ENCODE assay signal across 15 mouse cellular contexts in the genomic region with DNA sequence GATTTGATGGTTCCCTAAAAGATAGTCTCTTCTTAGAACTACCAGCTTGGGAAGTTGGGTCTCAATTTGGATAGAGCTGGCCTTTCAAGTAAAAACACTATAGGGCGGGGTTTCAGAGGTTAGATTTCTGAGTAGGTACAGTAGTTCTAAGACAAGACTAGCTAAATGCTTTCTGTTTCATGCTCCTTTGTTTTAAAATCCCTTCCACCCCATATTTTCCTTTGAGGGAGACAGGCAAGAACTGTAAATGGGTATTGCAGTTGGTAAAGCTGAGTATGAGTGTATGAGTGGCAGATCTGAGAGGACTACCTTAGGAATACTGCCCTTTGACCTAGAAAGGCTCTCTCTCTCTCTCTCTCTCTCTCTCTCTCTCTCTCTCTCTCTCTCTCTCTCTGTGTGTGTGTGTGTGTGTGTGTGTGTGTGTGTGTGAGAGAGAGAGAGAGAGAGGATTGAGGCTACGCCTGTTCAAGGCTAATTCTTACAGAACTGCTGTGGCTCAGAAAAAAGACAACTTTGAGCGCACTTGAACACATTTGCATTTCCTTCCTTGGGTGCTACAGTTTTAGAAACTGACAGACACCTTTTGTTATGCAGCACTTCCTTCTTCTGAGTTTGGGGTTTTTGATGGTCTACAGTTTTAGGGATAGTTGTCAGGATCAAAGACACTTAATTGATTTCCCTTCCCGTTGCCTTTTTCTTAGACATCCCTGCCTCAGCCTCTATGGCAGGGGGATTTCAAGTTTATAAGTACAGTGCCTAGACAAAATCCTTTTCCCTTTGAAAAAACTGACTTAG. TPM values are rescaled to one million over a fixed set of nuclear protein-coding genes. Genes with fewer than 3 reads are reported as not detected.
DNase-seq lines count a peak whose midpoint lies in the region; ATAC-seq lines count a peak whose summit lies in the region.
"Had no signal": no experiment of that assay in that cellular context is flagged by ENCODE, and none has a peak within 500 bp of the region (broad histone marks: within the 10 kb centered on the region; RNA-seq: fewer than 3 reads in every experiment).

No protein-coding gene starts in this region.

- H3K36me3 ChIP-seq in kidney, embryonic 16.5 days (ENCODE audit: insufficient read depth, low read length) = peaks cover 12% of the 10 kb centered on the region
- H3K36me3 ChIP-seq in splenic B cell, adult 2 months (ENCODE audit: control insufficient read depth, insufficient read depth, low read length, poor library complexity, severe bottlenecking) = peaks cover 3% of the 10 kb centered on the region; the same call in 1 of the 2 replicates
- 0 out of 2 replicates have a peak, but pooled peaks cover 4% of the 10 kb centered on the region for H3K36me3 ChIP-seq in forebrain, embryonic 15.5 days

- no peak overlapping the region for H3K4me3 ChIP-seq in kidney, embryonic 16.5 days (ENCODE audit: low read length)
- no peak overlapping the region for H3K4me3 ChIP-seq in forebrain, embryonic 15.5 days
- H3K4me3 ChIP-seq: stomach, embryonic 15.5 days had no signal

- peaks cover 40% of the 10 kb centered on the region for H3K4me1 ChIP-seq in kidney, embryonic 16.5 days (ENCODE audit: insufficient read depth, low read length)
- peaks cover 34% of the 10 kb centered on the region for H3K4me1 ChIP-seq in forebrain, embryonic 15.5 days

- H3K27me3 ChIP-seq in kidney, embryonic 16.5 days (ENCODE audit: insufficient read depth, low read length) = no peaks in the 10 kb centered on the region
- no peaks in the 10 kb centered on the region for H3K27me3 ChIP-seq in splenic B cell, adult 2 months (ENCODE audit: control insufficient read depth, insufficient read depth, low read length, poor library complexity, severe bottlenecking)
- H3K27me3 ChIP-seq in forebrain, embryonic 15.5 days = no peaks in the 10 kb centered on the region
- H3K27me3 ChIP-seq: stomach, embryonic 15.5 days had no signal

- DNase-seq in kidney, adult 18-20 months = no peak
- peak; percentile 27 for DNase-seq in thymus, postnatal 0 days (ENCODE audit: low spot score)
- DNase-seq in thymus, postnatal 36 days = no peak
- DNase-seq in adipocyte (ENCODE audit: low spot score) = peak; percentile 39
- DNase-seq in splenic B cell, adult 2 months (ENCODE audit: low read depth, low spot score) = peak; percentile 75
- no peak for DNase-seq in urinary bladder, postnatal 25 days (ENCODE audit: low spot score)
- DNase-seq: adrenal gland, postnatal 14 days; cerebellum, adult 18-20 months; left cerebral cortex, postnatal 4 days; lung, postnatal 10 days had no signal

- H3K9me3 ChIP-seq in kidney, embryonic 16.5 days (ENCODE audit: low read length) = no peaks in the 10 kb centered on the region
- no peaks in the 10 kb centered on the region for H3K9me3 ChIP-seq in forebrain, embryonic 15.5 days
- H3K9me3 ChIP-seq: stomach, embryonic 15.5 days had no signal

- no peak overlapping the region for H3K9ac ChIP-seq in kidney, embryonic 16.5 days (replicated peaks; ENCODE audit: low read length)
- no peak overlapping the region for H3K9ac ChIP-seq in forebrain, embryonic 15.5 days (replicated peaks)
- H3K9ac ChIP-seq: stomach, embryonic 15.5 days had no signal

- 75% methylated on average over 4 of the region's 4 CpGs for WGBS in kidney, embryonic 16.5 days
- WGBS in forebrain, embryonic 15.5 days = 76% methylated on average over 4 of the region's 4 CpGs

- H3K4me2 ChIP-seq in kidney, embryonic 16.5 days (replicated peaks; ENCODE audit: low read depth, low read length) = peak overlapping the region; percentile 20; the same call in 1 of the 2 replicates
- H3K4me2 ChIP-seq in forebrain, embryonic 15.5 days (replicated peaks) = no peak overlapping the region
- H3K4me2 ChIP-seq: stomach, embryonic 15.5 days had no signal

- no peak for ATAC-seq in kidney, embryonic 16.5 days (ENCODE audit: low FRiP score, low TSS enrichment)
- ATAC-seq in forebrain, embryonic 15.5 days (replicated peaks) = no peak
- ATAC-seq: forebrain, embryonic 14.5 days had no signal

- H3K27ac ChIP-seq in kidney, embryonic 16.5 days (ENCODE audit: low read length) = no peak overlapping the region
- H3K27ac ChIP-seq in forebrain, embryonic 15.5 days (replicated peaks) = no peak overlapping the region
- H3K27ac ChIP-seq: layer of hippocampus, adult 2 months; stomach, embryonic 15.5 days had no signal

RNA-seq across cellular contexts. Expression of gene Etnk1, which starts 3.3 kb away (rescaled TPM):
- polyA plus RNA-seq in kidney, embryonic 16.5 days (2015; fragmentation: Nextera tagmentation; extraction: Ambion mirVana) = 32.2 and 34.0 TPM in 2 replicates
- 33.2 and 37.9 TPM in 2 replicates for polyA plus RNA-seq in thymus, postnatal 0 days (2015; fragmentation: Nextera tagmentation; extraction: Ambion mirVana)
- polyA plus RNA-seq in forebrain, embryonic 15.5 days (2015; fragmentation: Nextera tagmentation; extraction: Ambion mirVana) = 31.8 and 33.5 TPM in 2 replicates

Comparison
In these comparisons a context has a peak if more than half of its experiments do, and no peak if none do; other contexts are left out.
1. DNase-seq: peak in thymus, postnatal 0 days (single experiment), adipocyte (single experiment) and splenic B cell, adult 2 months (single experiment); none in kidney, adult 18-20 months (single experiment), thymus, postnatal 36 days (0 of 2) and urinary bladder, postnatal 25 days (single experiment).